Mouse (Mus musculus): ENCODE measurements around the gene Ccdc33. TPM values are rescaled to one million over a fixed set of nuclear protein-coding genes. Genes with fewer than 3 reads are reported as not detected.
A peak's percentile ranks its signal among the peaks of the same experiment; 100 is the strongest.

The Ccdc33 gene
- polyA plus RNA-seq, 1 experiment from 2014 or later, result 0.13 TPM

DNA sequence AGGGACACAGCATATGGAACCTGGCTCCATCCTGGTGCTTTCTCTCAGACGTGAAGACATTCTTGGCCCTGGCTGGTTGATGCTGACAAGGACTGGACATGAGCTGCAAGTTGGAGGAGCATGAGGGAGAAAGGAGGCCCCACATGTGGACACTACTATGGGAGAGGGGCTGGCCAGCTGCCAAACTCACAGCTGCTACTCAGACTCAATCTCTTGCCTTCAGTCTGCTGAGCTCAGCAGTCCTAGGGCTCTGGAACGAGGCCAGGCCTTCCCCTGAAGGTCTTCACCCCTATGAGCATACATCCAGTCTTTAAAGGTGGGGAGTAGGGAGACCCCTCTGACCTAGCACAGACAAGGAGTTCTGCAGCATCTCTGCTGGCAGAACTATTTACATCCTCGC, 36.7 kb upstream of the Ccdc33 start:
- no peaks in the 10 kb centered on the region for H3K9me3 ChIP-seq (ENCODE audit: control insufficient read depth, low read length)
- H3K27ac ChIP-seq, result 0 out of 2 replicates have a peak overlapping the region, but pooled peaks have one; percentile 14
- no peaks in the 10 kb centered on the region for H3K27me3 ChIP-seq (ENCODE audit: control insufficient read depth, insufficient read depth, low read length)
- no peak overlapping the region for H3K4me3 ChIP-seq (replicated peaks; ENCODE audit: low read length)
- no peak overlapping the region for H3K9ac ChIP-seq
- peak; percentile 69 for DNase-seq (ENCODE audit: low spot score)
- no peaks in the 10 kb centered on the region for H3K36me3 ChIP-seq (replicated peaks; ENCODE audit: control insufficient read depth, insufficient read depth)
- whole genome bisulfite sequencing, result 38% methylated on average over 3 of the region's 3 CpGs
- H3K4me2 ChIP-seq (replicated peaks), result no peak overlapping the region
- ATAC-seq (ENCODE audit: low FRiP score), result no peak
- H3K4me1 ChIP-seq (replicated peaks; ENCODE audit: control insufficient read depth, insufficient read depth, low read length), result 0 out of 2 replicates have a peak, but pooled peaks cover 10% of the 10 kb centered on the region

DNA sequence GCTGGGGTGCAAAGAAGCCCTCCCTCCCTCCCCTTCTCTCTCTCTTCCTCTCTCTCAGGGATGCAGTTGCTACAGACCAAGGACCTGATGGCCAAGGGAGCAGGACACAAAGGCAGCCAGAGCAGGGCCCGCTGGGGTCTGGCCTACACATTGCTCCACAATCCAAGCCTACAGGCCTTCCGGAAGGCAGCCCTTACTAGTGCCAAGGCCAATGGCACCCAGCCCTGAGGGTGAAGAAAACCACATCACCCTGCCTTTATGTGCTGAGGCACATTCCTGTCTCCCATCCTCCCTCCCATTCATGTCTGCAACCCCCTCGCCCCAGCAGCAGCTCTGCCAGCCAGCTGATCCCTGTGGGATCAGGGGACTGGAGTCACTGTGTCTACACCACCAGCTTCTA, 34.5 kb upstream of the Ccdc33 start:
- H3K9ac ChIP-seq, result no peak overlapping the region
- no peak overlapping the region for H3K4me2 ChIP-seq (replicated peaks)
- no peaks in the 10 kb centered on the region for H3K36me3 ChIP-seq (replicated peaks; ENCODE audit: control insufficient read depth, insufficient read depth)
- no peak overlapping the region for H3K4me3 ChIP-seq (replicated peaks; ENCODE audit: low read length)
- H3K27me3 ChIP-seq (ENCODE audit: control insufficient read depth, insufficient read depth, low read length), result no peaks in the 10 kb centered on the region
- DNase-seq (ENCODE audit: low spot score) (no peak), ATAC-seq (ENCODE audit: low FRiP score) (no peak)
- no peak overlapping the region for H3K27ac ChIP-seq
- 73% methylated on average over 3 of the region's 3 CpGs for WGBS
- H3K9me3 ChIP-seq (ENCODE audit: control insufficient read depth, low read length), result no peaks in the 10 kb centered on the region
- H3K4me1 ChIP-seq (replicated peaks; ENCODE audit: control insufficient read depth, insufficient read depth, low read length), result 0 out of 2 replicates have a peak, but pooled peaks cover 10% of the 10 kb centered on the region

DNA sequence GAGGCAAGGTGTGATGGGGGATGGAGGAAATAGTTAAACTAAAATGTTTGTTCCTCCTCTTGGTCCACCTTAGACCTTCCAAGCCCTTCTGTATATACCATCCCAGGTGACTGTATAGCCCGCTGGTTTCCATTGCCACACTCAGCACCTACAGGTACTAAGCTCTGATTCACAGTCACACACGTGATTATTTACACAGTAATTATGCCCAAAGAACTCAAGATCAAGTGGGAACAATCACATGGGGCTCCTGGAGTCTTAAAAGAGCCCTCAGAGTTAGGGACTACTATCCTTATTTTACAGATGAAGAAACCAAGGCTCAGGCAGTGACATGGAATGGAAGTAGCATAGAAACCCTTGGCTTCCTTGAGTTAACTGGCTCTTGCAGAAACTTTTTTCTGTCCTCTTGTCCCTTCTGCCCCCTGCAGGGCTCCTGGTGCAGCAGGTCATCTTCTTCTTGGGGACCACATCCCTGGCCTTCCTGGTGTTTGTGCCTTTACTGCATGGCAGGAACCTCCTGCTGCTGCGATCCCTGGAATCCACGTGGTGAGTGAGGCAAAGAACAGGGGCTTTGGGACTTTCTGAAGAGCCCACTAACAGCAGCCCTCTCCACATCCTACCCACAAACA, 32.2 kb upstream of the Ccdc33 start:
- 75% methylated on average over 4 of the region's 4 CpGs for WGBS
- no peak overlapping the region for H3K4me3 ChIP-seq (replicated peaks; ENCODE audit: low read length)
- ATAC-seq (ENCODE audit: low FRiP score), result no peak
- no peaks in the 10 kb centered on the region for H3K27me3 ChIP-seq (ENCODE audit: control insufficient read depth, insufficient read depth, low read length)
- H3K36me3 ChIP-seq (replicated peaks; ENCODE audit: control insufficient read depth, insufficient read depth), result no peaks in the 10 kb centered on the region
- 0 out of 2 replicates have a peak, but pooled peaks cover 10% of the 10 kb centered on the region for H3K4me1 ChIP-seq (replicated peaks; ENCODE audit: control insufficient read depth, insufficient read depth, low read length)
- H3K9me3 ChIP-seq (ENCODE audit: control insufficient read depth, low read length), result no peaks in the 10 kb centered on the region
- H3K4me2 ChIP-seq (replicated peaks), result no peak overlapping the region
- no peak overlapping the region for H3K27ac ChIP-seq
- no peak overlapping the region for H3K9ac ChIP-seq
- no peak for DNase-seq (ENCODE audit: low spot score)

DNA sequence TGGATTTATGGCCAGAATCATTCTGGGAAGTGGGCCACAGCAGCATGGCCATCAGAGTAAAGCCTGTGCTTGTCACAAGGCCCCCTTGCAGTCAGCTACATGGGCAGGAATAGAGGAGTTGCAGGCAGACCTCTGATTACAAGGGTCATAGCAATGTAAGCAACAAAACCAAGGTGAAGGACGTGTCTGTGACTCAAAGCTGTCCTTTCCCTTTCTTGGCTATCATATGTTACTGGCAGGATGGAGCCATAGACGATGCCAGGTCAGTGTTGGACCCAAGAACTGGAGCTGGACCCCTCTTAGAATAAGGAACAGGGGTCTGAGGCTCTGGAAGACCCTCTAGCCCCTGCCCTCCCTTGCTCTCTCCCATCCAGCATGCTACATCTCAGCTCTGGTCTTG, 30.2 kb upstream of the Ccdc33 start:
- Histone ChIP-seq H3K4me2 (replicated peaks) (no peak overlapping the region), H3K36me3 (replicated peaks; ENCODE audit: control insufficient read depth, insufficient read depth) (no peaks in the 10 kb centered on the region), H3K27me3 (ENCODE audit: control insufficient read depth, insufficient read depth, low read length) (no peaks in the 10 kb centered on the region), H3K9ac (no peak overlapping the region), H3K4me3 (replicated peaks; ENCODE audit: low read length) (no peak overlapping the region), H3K9me3 (ENCODE audit: control insufficient read depth, low read length) (no peaks in the 10 kb centered on the region), H3K4me1 (replicated peaks; ENCODE audit: control insufficient read depth, insufficient read depth, low read length) (0 out of 2 replicates have a peak, but pooled peaks cover 6% of the 10 kb centered on the region), H3K27ac (no peak overlapping the region)
- 70% methylated on average over 2 of the region's 2 CpGs for WGBS
- ATAC-seq (ENCODE audit: low FRiP score), result no peak
- no peak for DNase-seq (ENCODE audit: low spot score)

DNA sequence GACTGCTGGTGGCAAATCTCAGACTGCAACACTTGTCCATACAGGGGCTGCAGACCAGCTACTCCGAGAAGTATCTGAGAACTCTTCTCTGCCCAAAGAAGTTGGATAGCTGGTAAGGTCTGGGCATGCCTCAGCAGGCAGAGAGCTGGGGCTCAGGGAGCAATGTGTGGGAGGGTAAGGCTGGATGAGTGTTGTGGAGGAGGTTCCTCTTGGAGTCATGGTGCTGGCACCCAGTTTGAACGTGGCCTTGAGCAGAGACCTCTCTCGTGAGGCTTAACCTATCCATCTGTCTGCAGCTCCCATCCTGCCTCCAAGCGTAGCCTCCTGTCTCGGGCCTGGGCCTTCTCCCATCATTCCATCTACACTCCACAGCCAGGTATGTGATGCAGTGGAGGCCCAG, 26.8 kb upstream of the Ccdc33 start:
- no peak for ATAC-seq (ENCODE audit: low FRiP score)

DNA sequence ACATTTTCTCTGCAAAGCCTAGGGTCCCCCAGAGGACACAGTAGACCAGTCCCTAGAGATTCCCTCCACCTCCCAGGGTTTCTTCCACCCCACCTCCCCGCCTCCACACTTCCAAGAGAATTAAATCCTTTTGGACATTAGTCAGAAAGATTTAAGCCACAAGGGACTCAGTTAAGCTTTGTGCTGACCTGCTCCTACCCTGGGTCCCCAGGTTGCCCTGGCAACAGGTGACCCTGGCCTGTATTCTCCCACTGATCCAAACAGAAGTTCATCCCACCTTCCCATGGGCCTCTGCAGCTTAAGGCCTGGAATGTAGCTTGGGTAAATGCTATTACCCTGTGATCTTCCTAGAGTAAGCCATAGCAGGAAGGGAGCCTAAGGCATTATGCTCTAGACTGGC, 26.0 kb upstream of the Ccdc33 start:
- Histone ChIP-seq H3K4me3 (replicated peaks; ENCODE audit: low read length) (no peak overlapping the region), H3K27me3 (ENCODE audit: control insufficient read depth, insufficient read depth, low read length) (peaks cover 5% of the 10 kb centered on the region; the same call in 1 of the 2 replicates), H3K9me3 (ENCODE audit: control insufficient read depth, low read length) (no peaks in the 10 kb centered on the region), H3K9ac (no peak overlapping the region), H3K27ac (no peak overlapping the region), H3K4me2 (replicated peaks) (no peak overlapping the region), H3K36me3 (replicated peaks; ENCODE audit: control insufficient read depth, insufficient read depth) (no peaks in the 10 kb centered on the region), H3K4me1 (replicated peaks; ENCODE audit: control insufficient read depth, insufficient read depth, low read length) (no peaks in the 10 kb centered on the region; the same call in 1 of the 2 replicates)
- WGBS, result 75% methylated on average over 1 of the region's 1 CpGs
- ATAC-seq (ENCODE audit: low FRiP score) (no peak), DNase-seq (ENCODE audit: low spot score) (no peak)

More for the DNA sequence above, 26.8 kb upstream of the Ccdc33 start:
- Histone ChIP-seq H3K4me2 (replicated peaks) (no peak overlapping the region), H3K9ac (no peak overlapping the region), H3K9me3 (ENCODE audit: control insufficient read depth, low read length) (no peaks in the 10 kb centered on the region), H3K27me3 (ENCODE audit: control insufficient read depth, insufficient read depth, low read length) (peaks cover 5% of the 10 kb centered on the region; the same call in 1 of the 2 replicates), H3K27ac (no peak overlapping the region), H3K36me3 (replicated peaks; ENCODE audit: control insufficient read depth, insufficient read depth) (no peaks in the 10 kb centered on the region), H3K4me3 (replicated peaks; ENCODE audit: low read length) (no peak overlapping the region), H3K4me1 (replicated peaks; ENCODE audit: control insufficient read depth, insufficient read depth, low read length) (no peaks in the 10 kb centered on the region)
- no peak for DNase-seq (ENCODE audit: low spot score)
- 81% methylated on average over 5 of the region's 5 CpGs for WGBS

DNA sequence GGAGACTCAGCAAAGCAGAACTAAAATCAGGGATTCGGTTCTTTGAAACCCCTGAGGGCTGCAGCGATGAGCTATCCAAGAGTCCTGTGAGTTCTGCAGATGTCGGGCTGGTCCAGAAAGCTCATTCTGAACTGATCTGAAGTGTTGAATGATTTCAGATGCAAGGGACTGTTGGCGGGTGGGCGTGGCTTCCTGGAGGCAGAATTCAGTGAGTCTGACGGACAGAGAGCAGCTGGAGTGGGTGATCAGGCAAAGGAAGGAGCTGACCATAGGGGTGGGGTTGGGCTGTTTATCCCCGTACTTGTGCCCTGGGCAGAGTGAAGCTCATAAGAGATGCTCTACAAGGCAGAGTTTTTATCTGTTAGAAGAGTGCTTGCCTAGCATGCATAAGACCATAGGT, 24.8 kb upstream of the Ccdc33 start:
- no peak overlapping the region for H3K27ac ChIP-seq
- H3K9ac ChIP-seq, result no peak overlapping the region
- DNase-seq (ENCODE audit: low spot score), result no peak
- H3K4me3 ChIP-seq (replicated peaks; ENCODE audit: low read length), result no peak overlapping the region
- H3K4me2 ChIP-seq (replicated peaks), result no peak overlapping the region
- H3K4me1 ChIP-seq (replicated peaks; ENCODE audit: control insufficient read depth, insufficient read depth, low read length), result no peaks in the 10 kb centered on the region; the same call in 1 of the 2 replicates
- ATAC-seq (ENCODE audit: low FRiP score), result no peak
- H3K36me3 ChIP-seq (replicated peaks; ENCODE audit: control insufficient read depth, insufficient read depth), result no peaks in the 10 kb centered on the region
- 45% methylated on average over 7 of the region's 7 CpGs for WGBS
- peaks cover 5% of the 10 kb centered on the region; the same call in 1 of the 2 replicates for H3K27me3 ChIP-seq (ENCODE audit: control insufficient read depth, insufficient read depth, low read length)
- H3K9me3 ChIP-seq (ENCODE audit: control insufficient read depth, low read length), result no peaks in the 10 kb centered on the region

DNA sequence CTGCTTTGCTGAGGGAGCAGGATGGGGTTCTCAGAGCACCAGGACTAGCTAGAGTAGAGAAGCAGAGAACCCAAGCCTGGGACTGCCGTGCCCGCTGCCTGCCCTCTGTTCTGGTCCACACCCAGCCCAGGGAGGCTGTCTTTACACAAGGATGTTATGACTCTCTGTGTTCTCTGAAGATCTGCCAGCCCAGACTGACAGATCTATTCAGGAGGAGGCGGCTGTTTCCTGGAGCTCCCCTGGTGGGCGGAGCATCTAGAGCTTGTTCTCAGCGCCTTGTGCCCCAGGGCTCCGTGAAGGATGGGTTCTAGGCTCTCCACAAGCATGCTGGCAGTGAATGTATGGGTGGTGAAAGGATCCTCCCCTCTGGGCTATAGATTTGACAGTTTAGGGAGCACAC, 21.3 kb upstream of the Ccdc33 start:
- no peak overlapping the region for H3K9ac ChIP-seq
- H3K36me3 ChIP-seq (replicated peaks; ENCODE audit: control insufficient read depth, insufficient read depth), result no peaks in the 10 kb centered on the region
- WGBS, result 35% methylated on average over 6 of the region's 6 CpGs
- no peak overlapping the region for H3K4me3 ChIP-seq (replicated peaks; ENCODE audit: low read length)
- no peak overlapping the region for H3K27ac ChIP-seq
- no peak for ATAC-seq (ENCODE audit: low FRiP score)
- H3K4me1 ChIP-seq (replicated peaks; ENCODE audit: control insufficient read depth, insufficient read depth, low read length), result no peaks in the 10 kb centered on the region; the same call in 1 of the 2 replicates
- no peak overlapping the region for H3K4me2 ChIP-seq (replicated peaks)
- H3K9me3 ChIP-seq (ENCODE audit: control insufficient read depth, low read length), result no peaks in the 10 kb centered on the region
- peaks cover 5% of the 10 kb centered on the region; the same call in 1 of the 2 replicates for H3K27me3 ChIP-seq (ENCODE audit: control insufficient read depth, insufficient read depth, low read length)
- DNase-seq (ENCODE audit: low spot score), result no peak

DNA sequence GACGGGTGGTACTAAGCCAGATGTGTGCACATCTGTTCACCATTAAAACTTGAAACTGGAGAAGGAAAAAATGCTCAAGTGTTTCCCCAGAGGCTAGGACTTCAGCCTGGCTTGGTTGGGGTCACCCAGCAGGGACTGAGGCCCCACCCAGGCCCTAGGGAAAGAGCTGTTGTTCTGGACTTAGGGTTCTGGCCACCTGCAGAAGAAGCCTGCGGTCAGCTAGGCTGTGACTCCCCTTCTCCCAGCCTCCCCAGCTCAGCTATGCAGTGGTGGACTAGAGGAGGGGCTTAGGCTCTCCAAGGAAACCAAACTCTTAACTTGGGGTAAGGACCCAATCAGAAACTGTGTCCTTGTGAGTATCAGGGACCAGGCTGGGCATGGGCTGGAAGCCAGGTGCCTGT, 17.3 kb upstream of the Ccdc33 start:
- no peak overlapping the region for H3K4me3 ChIP-seq (replicated peaks; ENCODE audit: low read length)
- no peaks in the 10 kb centered on the region; the same call in none of the 2 replicates for H3K4me1 ChIP-seq (replicated peaks; ENCODE audit: control insufficient read depth, insufficient read depth, low read length)
- H3K36me3 ChIP-seq (replicated peaks; ENCODE audit: control insufficient read depth, insufficient read depth), result no peaks in the 10 kb centered on the region
- DNase-seq (ENCODE audit: low spot score), result no peak
- no peak for ATAC-seq (ENCODE audit: low FRiP score)
- no peak overlapping the region for H3K9ac ChIP-seq
- no peaks in the 10 kb centered on the region for H3K9me3 ChIP-seq (ENCODE audit: control insufficient read depth, low read length)
- H3K27ac ChIP-seq, result no peak overlapping the region
- H3K27me3 ChIP-seq (ENCODE audit: control insufficient read depth, insufficient read depth, low read length), result peaks cover 7% of the 10 kb centered on the region; the same call in 1 of the 2 replicates
- 59% methylated on average over 2 of the region's 2 CpGs for WGBS
- H3K4me2 ChIP-seq (replicated peaks), result no peak overlapping the region; the same call in 1 of the 2 replicates
